Mouse (Mus musculus) limb, embryonic 10.5 days (tissue): Measurements from ENCODE around the gene Taar4. TPM values are rescaled to one million over a fixed set of nuclear protein-coding genes. Genes with fewer than 3 reads are reported as not detected.

Experiments used
- DNase-seq: peaks from one replicate; pipeline ENCODE4 v3.0.0-alpha.2; 2017; ENCODE audit warnings: low spot score
- H3K27ac ChIP-seq: fragments of 300-500 bp; sonication (generic); 2 replicates; pipeline ENCODE4 v1.5.1; 2016; ENCODE audit warnings: mild to moderate bottlenecking
- H3K27me3 ChIP-seq: fragments of 300-500 bp; sonication (generic); 2 replicates; pipeline ENCODE4 v1.6.1; 2016; ENCODE audit warnings: low read depth, mild to moderate bottlenecking; ENCODE audit not compliant: poor library complexity, severe bottlenecking
- H3K36me3 ChIP-seq: fragments of 300-500 bp; sonication (generic); 2 replicates; pipeline ENCODE4 v1.6.1; 2016; ENCODE audit warnings: mild to moderate bottlenecking, moderate library complexity
- H3K4me1 ChIP-seq: fragments of 300-500 bp; sonication (generic); 2 replicates; pipeline ENCODE4 v1.6.1; 2016
- H3K4me3 ChIP-seq: fragments of 300-500 bp; sonication (generic); 2 replicates; pipeline ENCODE4 v1.5.1; 2016; ENCODE audit warnings: mild to moderate bottlenecking, moderate library complexity
- H3K9me3 ChIP-seq: fragments of 300-500 bp; sonication (generic); replicated peaks from 2 replicates; pipeline ENCODE4 v1.6.1; 2016; ENCODE audit warnings: mild to moderate bottlenecking
- WGBS: fragments of 180-500 bp; shearing (Covaris S2); methylation state at CpG from one replicate; pipeline ENCODE4 v1.1.7; 2016; 5-methylcytosine and 5-hydroxymethylcytosine counted together
- polyA plus RNA-seq: library from polyadenylated mRNA; unstranded; fragments of >200 nt; fragmentation: Nextera tagmentation; extraction: Ambion mirVana; gene quantifications from 2 replicates; pipeline ENCODE4 v1.2.1, GENCODE M21; 2016

Gene Taar4
- polyA plus RNA-seq, 1 experiment from 2014 or later, result not detected

- no peaks in the 10 kb centered on the region for H3K36me3 ChIP-seq
- no peaks in the 10 kb centered on the region for H3K27me3 ChIP-seq
- no peak for DNase-seq
- H3K4me3 ChIP-seq, result no peak within 1 kb of the TSS
- H3K27ac ChIP-seq, result no peak within 1 kb of the TSS
- no peaks in the 10 kb centered on the region for H3K4me1 ChIP-seq
- no peaks in the 10 kb centered on the region for H3K9me3 ChIP-seq
- 90% methylated on average over 11 of the region's 11 CpGs for WGBS
These were observed 10.4 kb downstream of the Taar4 start, which contains the start of gene Taar5 for GRCm38 (mm10) chr10:23970656-23971165. TSS of gene Taar5 (plus strand) at chr10:23970706.

- no peak for DNase-seq
- WGBS, result 85% methylated on average over 5 of the region's 5 CpGs
- H3K27ac ChIP-seq, result no peak overlapping the region
- no peaks in the 10 kb centered on the region for H3K36me3 ChIP-seq
- H3K4me3 ChIP-seq, result no peak overlapping the region
- no peaks in the 10 kb centered on the region for H3K27me3 ChIP-seq
- no peaks in the 10 kb centered on the region for H3K4me1 ChIP-seq
- H3K9me3 ChIP-seq, result no peaks in the 10 kb centered on the region
These were observed 11.0 kb downstream of the Taar4 start for GRCm38 (mm10) chr10:23971256-23971655.

GRCm38 (mm10) chr10:23977958-23978357, 17.7 kb downstream of the Taar4 start:
- Histone ChIP-seq H3K4me3 (no peak overlapping the region), H3K27me3 (no peaks in the 10 kb centered on the region), H3K27ac (no peak overlapping the region), H3K9me3 (no peaks in the 10 kb centered on the region), H3K4me1 (no peaks in the 10 kb centered on the region), H3K36me3 (no peaks in the 10 kb centered on the region)
- 60% methylated on average over 4 of the region's 4 CpGs for WGBS
- DNase-seq, result no peak

GRCm38 (mm10) chr10:23978901-23979705, 18.8 kb downstream of the Taar4 start:
- Histone ChIP-seq H3K27ac (no peak overlapping the region), H3K9me3 (no peaks in the 10 kb centered on the region), H3K4me3 (no peak overlapping the region), H3K4me1 (no peaks in the 10 kb centered on the region), H3K36me3 (no peaks in the 10 kb centered on the region), H3K27me3 (no peaks in the 10 kb centered on the region)
- WGBS, result 45% methylated on average over 16 of the region's 16 CpGs
- DNase-seq, result peak; percentile 81

- Histone ChIP-seq H3K27me3 (no peaks in the 10 kb centered on the region), H3K4me3 (no peak within 1 kb of the TSS), H3K4me1 (no peaks in the 10 kb centered on the region), H3K27ac (no peak within 1 kb of the TSS), H3K36me3 (no peaks in the 10 kb centered on the region), H3K9me3 (no peaks in the 10 kb centered on the region)
- WGBS, result 82% methylated on average over 8 of the region's 8 CpGs
- no peak for DNase-seq
These were observed 25.3 kb downstream of the Taar4 start, which contains the start of gene Taar6 for GRCm38 (mm10) chr10:23985546-23985945. TSS of gene Taar6 (minus strand) at chr10:23985646.

- 93% methylated on average over 5 of the region's 5 CpGs for WGBS
- no peak overlapping the region for H3K4me3 ChIP-seq
- H3K27ac ChIP-seq, result no peak overlapping the region
- no peaks in the 10 kb centered on the region for H3K9me3 ChIP-seq
- H3K4me1 ChIP-seq, result no peaks in the 10 kb centered on the region
- DNase-seq, result no peak
- no peaks in the 10 kb centered on the region for H3K27me3 ChIP-seq
- H3K36me3 ChIP-seq, result no peaks in the 10 kb centered on the region
These were observed 26.1 kb downstream of the Taar4 start for GRCm38 (mm10) chr10:23986419-23986818.

GRCm38 (mm10) chr10:23993381-23993780, 33.1 kb downstream of the Taar4 start, which contains the start of gene Taar7a:
TSS of gene Taar7a (minus strand) at chr10:23993481.
- H3K4me3 ChIP-seq, result no peak within 1 kb of the TSS
- no peaks in the 10 kb centered on the region for H3K4me1 ChIP-seq
- WGBS, result 95% methylated on average over 3 of the region's 3 CpGs
- DNase-seq, result no peak
- no peaks in the 10 kb centered on the region for H3K27me3 ChIP-seq
- no peaks in the 10 kb centered on the region for H3K9me3 ChIP-seq
- H3K27ac ChIP-seq, result no peak within 1 kb of the TSS
- H3K36me3 ChIP-seq, result no peaks in the 10 kb centered on the region

- no peak for DNase-seq
- no peaks in the 10 kb centered on the region for H3K27me3 ChIP-seq
- H3K4me1 ChIP-seq, result no peaks in the 10 kb centered on the region
- H3K4me3 ChIP-seq, result no peak within 1 kb of the TSS
- 98% methylated on average over 1 of the region's 1 CpGs for WGBS
- no peaks in the 10 kb centered on the region for H3K36me3 ChIP-seq
- H3K27ac ChIP-seq, result no peak within 1 kb of the TSS
- H3K9me3 ChIP-seq, result no peaks in the 10 kb centered on the region
These were observed 39.3 kb downstream of the Taar4 start, which contains the start of gene Taar7b for GRCm38 (mm10) chr10:23999639-24000038. TSS of gene Taar7b (plus strand) at chr10:23999939.

- 90% methylated on average over 1 of the region's 1 CpGs for WGBS
- no peak for DNase-seq
- Histone ChIP-seq H3K4me3 (no peak overlapping the region), H3K27ac (no peak overlapping the region), H3K27me3 (no peaks in the 10 kb centered on the region), H3K4me1 (no peaks in the 10 kb centered on the region), H3K36me3 (no peaks in the 10 kb centered on the region), H3K9me3 (no peaks in the 10 kb centered on the region)
These were observed 46.1 kb downstream of the Taar4 start for GRCm38 (mm10) chr10:24006442-24006841.

- DNase-seq, result no peak
- WGBS, result 71% methylated on average over 2 of the region's 2 CpGs
- Histone ChIP-seq H3K4me3 (no peak overlapping the region), H3K27me3 (no peaks in the 10 kb centered on the region), H3K36me3 (no peaks in the 10 kb centered on the region), H3K27ac (no peak overlapping the region), H3K4me1 (no peaks in the 10 kb centered on the region), H3K9me3 (no peaks in the 10 kb centered on the region)
These were observed 46.7 kb downstream of the Taar4 start for GRCm38 (mm10) chr10:24007034-24007433.

- Histone ChIP-seq H3K4me1 (no peaks in the 10 kb centered on the region), H3K36me3 (no peaks in the 10 kb centered on the region), H3K9me3 (no peaks in the 10 kb centered on the region), H3K27me3 (no peaks in the 10 kb centered on the region), H3K27ac (no peak overlapping the region), H3K4me3 (no peak overlapping the region)
- DNase-seq, result no peak
- WGBS, result 93% methylated on average over 1 of the region's 1 CpGs
These were observed 47.8 kb downstream of the Taar4 start for GRCm38 (mm10) chr10:24008143-24008542.
